Mouse (Mus musculus) lung, adult 18-20 months (tissue): ENCODE measurements around the gene Dpysl5.

Experiments used
- DNase-seq, 2 experiments: peaks; one replicate each; pipeline ENCODE4 v3.0.0; 2022; ENCODE audit warnings: mixed read lengths in 2 of 2

The Dpysl5 gene

GRCm38 (mm10) chr5:30824124-30824988, 113.0 kb downstream of the Dpysl5 start:
- no peak for DNase-seq

- no peak for DNase-seq
Observed at GRCm38 (mm10) chr5:30825166-30825565, 113.8 kb downstream of the Dpysl5 start.

- DNase-seq = no peak
Observed at GRCm38 (mm10) chr5:30825821-30826220, 114.5 kb downstream of the Dpysl5 start.

DNA sequence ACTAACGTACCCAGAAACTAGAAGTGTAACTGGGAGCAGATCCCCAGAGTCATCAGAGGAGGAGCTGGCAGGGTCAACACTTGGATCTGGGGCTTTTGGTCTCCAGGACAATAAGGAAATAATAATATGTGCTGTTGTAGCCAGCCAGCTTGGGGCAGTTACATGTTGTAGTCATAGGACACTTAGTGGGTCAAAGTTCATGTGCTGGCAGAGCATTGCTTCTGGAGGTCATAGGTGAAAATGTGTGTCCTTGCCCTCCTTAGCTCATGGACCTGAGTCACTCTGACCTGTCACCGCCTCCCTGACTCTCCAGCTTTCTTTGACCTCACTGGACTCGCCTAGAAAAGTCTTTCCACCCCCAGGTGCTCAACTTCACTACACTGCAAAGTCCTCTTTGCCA, 122.1 kb downstream of the Dpysl5 start:
- DNase-seq = no peak

DNA sequence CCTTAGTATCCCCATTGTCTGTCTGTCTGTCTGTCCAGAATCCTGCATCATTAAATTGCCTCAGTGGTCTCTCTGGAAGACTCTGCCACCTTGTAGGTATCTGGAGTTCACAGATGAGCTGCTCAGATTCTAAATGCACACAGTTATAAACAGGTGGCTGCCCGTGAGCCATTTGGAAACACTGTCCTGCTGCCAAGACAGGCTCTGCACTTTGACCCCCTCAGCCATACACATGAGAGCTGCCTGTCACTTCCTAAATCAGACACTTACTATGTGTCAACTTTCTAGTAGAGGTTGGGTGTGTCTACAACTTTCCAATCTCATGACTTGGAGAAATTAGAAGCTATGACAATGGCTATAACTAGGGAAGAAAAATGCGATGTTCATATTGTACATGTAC, 128.4 kb downstream of the Dpysl5 start:
- no peak for DNase-seq

DNA sequence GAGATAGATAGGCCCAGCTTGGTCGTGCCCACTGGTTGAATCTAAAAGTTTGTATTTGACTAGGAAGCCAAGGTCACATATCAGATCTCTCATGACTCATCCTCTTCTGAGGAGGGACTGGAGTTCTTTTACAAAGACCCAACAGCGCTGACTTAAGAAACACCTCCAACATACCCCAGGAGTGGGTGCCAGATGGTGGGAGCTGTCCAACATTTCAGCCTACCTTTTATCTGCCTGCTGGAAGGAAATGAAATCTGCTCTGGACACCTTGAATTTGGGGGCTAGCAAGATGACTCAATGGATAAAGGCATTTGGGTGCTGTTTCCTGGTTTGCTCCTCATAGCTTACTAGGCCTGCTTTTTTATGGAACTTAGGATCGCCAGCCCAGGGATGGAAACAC, 130.5 kb downstream of the Dpysl5 start:
- DNase-seq = no peak
